Mouse (Mus musculus) brain, embryonic 14.5 days (tissue): ENCODE results near the gene Itga2b.

Experiments used
- CTCF ChIP-seq: fragments of 200-500 bp; IDR thresholded peaks from 2 replicates; pipeline ENCODE4 v1.5.1; 2012; ENCODE audit warnings: inconsistent platforms, mild to moderate bottlenecking, moderate library complexity, borderline replicate concordance; ENCODE audit not compliant: insufficient read depth, insufficient read length; ENCODE audit errors: extremely low read depth
- POLR2A ChIP-seq: fragments of 200-500 bp; IDR thresholded peaks from 2 replicates; pipeline ENCODE4 v1.6.1; 2012; ENCODE audit warnings: mild to moderate bottlenecking, inconsistent platforms, borderline replicate concordance; ENCODE audit not compliant: poor library complexity, insufficient read depth, insufficient read length, severe bottlenecking; ENCODE audit errors: extremely low read depth

- TF ChIP-seq CTCF, result no peak
- no peak for TF ChIP-seq POLR2A
These were observed 61.5 kb downstream of the Itga2b start for GRCm38 (mm10) chr11:102408344-102408876.
